Mouse (Mus musculus) CH12F3 (cell line): ENCODE results near the gene Kif28.
"Not testable (repeated sequence)": the region's sequence is repeated elsewhere in the genome, so short reads cannot be mapped to it uniquely, and the experiment has no call there.

Experiments used
- in situ Hi-C: fragments of 300-500 bp; cut with MboI; formaldehyde crosslinking; loops from 2 replicates; pipeline ENCODE4 v1.14.3; 2020; ENCODE audit warnings: low sequenced_read_pairs

Gene Kif28

DNA sequence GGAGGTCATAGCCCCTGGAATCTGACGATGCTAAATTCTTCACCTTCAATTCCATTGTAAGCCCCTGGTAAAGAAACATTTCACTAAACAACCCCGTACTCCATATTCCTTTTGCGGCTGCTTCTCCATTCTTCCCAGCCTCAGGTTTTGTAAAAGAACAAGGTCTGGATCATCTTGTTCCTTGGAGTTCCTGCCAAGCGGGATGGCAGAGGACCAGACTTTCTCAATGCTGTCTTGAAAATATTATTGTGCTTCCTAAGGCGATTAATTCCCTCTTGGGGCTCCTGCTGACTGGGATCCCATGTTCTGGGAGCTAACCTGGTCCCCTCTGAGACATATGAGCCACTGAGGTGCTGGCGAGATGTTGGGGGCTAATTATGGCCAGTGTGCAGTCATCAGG, 39.9 kb downstream of the Kif28 start:
- in situ Hi-C loops, result no loop called here

GRCm38 (mm10) chr1:179704150-179704549, 40.9 kb downstream of the Kif28 start:
- in situ Hi-C loops, result no loop called here

GRCm38 (mm10) chr1:179689479-179689878, 55.6 kb downstream of the Kif28 start:
- in situ Hi-C loops, result no loop called here

- in situ Hi-C loops, result no loop called here
These were observed 56.2 kb downstream of the Kif28 start for GRCm38 (mm10) chr1:179688914-179689313.

GRCm38 (mm10) chr1:179688415-179688814, 56.7 kb downstream of the Kif28 start:
- in situ Hi-C loops, result no loop called here

DNA sequence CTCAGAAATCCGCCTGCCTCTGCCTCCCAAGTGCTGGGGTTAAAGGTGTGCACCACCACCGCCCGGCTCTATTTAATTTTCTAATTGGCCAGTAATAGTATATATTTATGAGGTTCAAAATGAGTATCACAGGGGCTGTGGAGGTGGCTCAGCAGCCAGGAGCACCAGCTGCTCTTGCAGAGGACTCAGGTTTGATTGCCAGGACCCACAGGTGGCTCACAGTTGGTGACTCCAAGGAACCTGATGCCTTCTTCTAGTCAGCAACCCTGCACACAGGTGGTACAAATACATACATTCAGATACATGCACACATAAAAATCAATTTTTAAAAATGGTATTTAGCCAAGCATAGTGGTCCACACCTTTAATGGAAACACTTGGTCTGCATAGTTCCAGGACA, 57.1 kb downstream of the Kif28 start:
- in situ Hi-C loops, result no loop called here

- in situ Hi-C loops, result no loop called here
These were observed 57.8 kb downstream of the Kif28 start for GRCm38 (mm10) chr1:179687305-179687704.

DNA sequence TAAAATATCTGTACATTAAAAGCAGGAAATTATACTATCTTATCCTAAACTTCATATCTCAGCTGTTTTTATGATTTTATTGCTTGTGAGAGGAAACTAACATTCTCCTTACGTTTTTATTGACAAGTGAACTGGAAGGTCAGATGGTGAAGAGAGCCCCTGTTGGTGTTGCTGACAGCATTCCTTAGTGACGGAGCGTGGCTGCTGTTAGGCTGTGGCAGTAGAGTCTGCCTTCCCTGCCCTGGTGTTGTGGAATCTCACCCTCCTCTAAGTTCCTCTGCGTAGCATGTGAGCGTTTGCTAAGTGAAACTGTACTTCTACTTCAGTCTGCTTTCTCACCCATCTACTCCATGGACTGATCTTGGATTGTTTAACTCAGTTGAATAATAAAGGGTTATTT, 58.3 kb downstream of the Kif28 start:
- in situ Hi-C loops, result no loop called here

- in situ Hi-C loops, result no loop called here
These were observed 58.7 kb downstream of the Kif28 start for GRCm38 (mm10) chr1:179686348-179686747.

DNA sequence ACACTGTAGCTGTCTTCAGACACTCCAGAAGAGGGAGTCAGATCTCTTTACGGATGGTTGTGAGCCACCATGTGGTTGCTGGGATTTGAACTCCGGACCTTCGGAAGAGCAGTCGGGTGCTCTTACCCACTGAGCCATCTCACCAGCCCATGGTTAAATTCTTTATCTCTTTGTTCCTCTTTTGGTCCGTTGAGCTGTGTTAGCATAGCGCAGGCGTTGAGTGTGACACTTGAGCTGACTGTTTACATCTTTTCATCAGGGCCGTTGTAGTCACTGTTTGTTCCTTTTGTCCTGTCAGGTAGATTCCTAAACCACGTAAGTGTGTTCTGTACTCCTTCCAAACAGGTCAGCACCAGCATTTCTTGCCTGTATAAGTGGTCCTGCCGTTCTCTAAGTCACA, 62.3 kb downstream of the Kif28 start:
- in situ Hi-C loops, result not testable (repeated sequence)

DNA sequence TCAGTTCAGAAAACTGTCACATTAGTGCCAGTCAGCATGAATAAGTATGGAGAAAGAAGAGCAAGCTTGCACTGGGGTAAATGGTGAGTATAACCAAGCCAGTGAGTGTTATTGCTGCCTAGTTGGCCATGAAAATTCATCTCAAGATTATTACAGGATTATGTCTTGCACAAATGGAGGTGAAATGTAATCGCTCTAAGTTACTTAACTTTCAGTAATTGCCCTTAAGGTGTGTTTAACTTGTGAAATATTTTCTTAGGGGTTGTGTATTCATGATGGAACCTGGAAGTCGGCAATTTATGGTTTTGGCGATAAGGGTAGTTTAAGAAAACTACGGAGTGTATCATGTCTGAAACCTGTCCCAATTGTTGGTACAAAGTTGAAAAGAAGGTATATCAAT, 65.7 kb downstream of the Kif28 start:
- in situ Hi-C loops, result no loop called here

DNA sequence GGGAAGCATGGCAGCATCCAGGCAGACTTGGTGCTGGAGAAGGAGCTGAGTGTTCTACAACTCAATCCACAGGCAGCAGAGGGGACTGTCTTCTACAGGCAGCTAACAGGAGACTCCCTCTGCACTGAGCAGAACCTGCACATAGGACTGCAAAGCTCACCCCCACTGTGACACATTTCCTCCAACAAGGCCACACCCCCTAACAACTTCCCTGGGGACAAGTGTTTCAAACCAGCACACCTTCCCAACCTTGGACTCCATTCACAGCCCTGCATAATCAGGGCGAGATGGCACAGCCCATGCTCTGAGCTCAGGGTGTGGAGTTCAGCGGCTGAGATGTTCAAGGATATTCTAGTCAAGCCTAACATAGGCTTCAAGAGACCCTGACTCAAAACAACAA, 68.0 kb downstream of the Kif28 start:
- in situ Hi-C loops, result no loop called here

DNA sequence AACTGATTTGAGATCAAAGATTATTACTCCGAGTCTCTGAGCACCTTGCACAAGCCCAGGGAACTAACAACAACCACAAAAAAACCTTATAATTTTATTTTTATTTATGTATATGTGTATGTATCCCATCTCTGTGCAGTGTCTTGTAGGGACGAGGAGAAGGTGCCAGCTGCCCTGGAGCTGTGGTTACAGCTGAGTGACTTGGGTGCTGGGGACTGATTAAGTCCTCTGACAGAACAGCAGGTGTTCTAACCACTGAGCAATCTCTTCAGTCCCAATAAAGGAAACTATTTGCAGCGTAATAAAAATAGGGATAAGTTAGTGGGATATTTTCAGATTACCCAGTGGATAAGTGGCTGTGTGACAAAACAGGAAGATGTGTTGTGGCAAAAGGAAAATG, 70.7 kb downstream of the Kif28 start:
- in situ Hi-C loops, result no loop called here

GRCm38 (mm10) chr1:179668836-179669537, 76.1 kb downstream of the Kif28 start:
- in situ Hi-C loops, result no loop called here

GRCm38 (mm10) chr1:179668013-179668805, 76.9 kb downstream of the Kif28 start, which contains the start of gene Sccpdh:
Gene Sccpdh, plus strand, starts transcription at chr1:179668210.
- in situ Hi-C loops, result no loop called here

DNA sequence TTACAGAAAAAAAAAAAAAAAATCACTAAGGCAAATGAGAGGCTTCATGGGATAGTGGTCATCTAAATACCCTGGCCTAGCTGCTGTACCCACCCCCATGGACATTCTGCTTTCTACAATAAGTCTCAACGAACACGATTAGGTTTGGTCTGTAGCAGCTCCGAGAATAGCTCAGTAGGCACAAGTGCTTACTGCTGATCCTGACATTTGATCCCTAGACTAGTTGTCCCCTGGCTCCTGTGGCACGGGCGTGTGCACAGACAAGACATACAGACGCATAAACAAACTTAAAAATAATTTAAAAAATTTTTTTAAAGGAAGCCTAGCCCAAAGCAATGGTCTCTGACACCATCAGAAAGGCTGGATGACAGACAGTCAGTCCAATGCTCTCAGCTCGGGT, 77.6 kb downstream of the Kif28 start:
- in situ Hi-C loops, result no loop called here

DNA sequence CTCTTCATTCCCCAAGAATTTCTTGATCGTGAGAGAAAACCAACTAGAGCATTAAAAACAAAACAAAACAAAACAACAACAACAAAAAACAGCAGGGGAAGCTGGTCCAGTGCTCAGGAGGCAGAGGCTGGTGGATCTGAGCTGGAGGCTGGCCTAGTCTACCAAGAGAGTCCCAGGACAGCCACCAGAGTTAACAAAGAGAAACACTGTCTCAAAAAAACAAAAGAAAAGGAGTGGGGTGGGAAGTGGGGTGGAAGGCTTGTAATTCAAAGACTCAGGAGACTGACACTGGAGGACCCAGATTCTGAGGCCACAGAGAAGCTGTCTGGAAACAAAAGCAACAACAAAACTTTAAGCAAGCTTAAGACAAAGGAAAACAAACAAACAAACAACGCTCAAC, 78.1 kb downstream of the Kif28 start:
- in situ Hi-C loops, result no loop called here

- in situ Hi-C loops, result no loop called here
These were observed 80.7 kb downstream of the Kif28 start for GRCm38 (mm10) chr1:179664309-179664930.

GRCm38 (mm10) chr1:179663065-179663464, 82.0 kb downstream of the Kif28 start:
- in situ Hi-C loops, result no loop called here

DNA sequence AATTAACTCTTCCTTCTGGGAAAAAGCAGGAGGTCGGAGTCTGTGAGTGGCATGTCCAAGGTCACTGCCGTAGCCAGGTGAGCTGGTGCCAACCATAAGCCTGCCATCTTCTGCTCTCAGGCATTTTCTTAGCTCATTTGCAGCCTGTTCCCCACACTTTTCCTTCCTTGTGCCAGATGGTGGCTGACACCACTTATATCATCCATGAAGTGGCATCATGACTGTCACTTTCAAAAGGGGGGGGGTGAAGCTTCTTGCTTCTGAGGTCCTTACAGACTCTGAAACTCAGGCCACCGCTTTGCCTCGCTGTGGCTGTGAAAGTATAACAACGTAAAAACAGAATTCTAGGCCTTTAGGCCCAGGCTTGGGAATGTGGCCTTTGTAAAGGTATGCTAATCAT, 93.8 kb downstream of the Kif28 start:
- in situ Hi-C loops, result no loop called here

DNA sequence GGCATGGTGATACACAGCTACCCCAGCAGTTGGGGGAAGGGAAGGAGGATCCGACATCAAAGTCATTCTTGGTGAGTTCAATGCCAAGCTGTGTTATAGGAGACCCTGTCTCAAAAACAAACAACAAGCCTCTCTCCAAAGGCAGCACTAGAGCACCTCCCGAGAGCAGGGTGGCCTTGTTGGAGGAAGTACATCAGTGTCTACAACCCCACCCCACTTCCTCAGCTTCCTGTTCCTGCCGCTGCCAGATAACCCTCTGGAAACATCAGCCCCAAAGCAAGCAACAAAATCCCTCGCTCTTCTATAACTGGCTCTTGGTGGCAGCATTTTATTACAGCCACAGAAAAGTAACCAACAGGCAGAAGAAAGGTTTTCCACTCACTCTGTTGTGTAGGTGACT, 94.8 kb downstream of the Kif28 start:
- in situ Hi-C loops, result no loop called here

GRCm38 (mm10) chr1:179649324-179649723, 95.7 kb downstream of the Kif28 start:
- in situ Hi-C loops, result no loop called here
